Mouse (Mus musculus): ENCODE data around the gene Tmem213. TPM values are rescaled to one million over a fixed set of nuclear protein-coding genes. Genes with fewer than 3 reads are reported as not detected.

Gene Tmem213
- polyA plus RNA-seq, 1 experiment from 2014 or later = 1.0 TPM

- Histone ChIP-seq H3K9ac (ENCODE audit: low read length) (no peak overlapping the region), H3K9me3 (replicated peaks; ENCODE audit: control insufficient read depth, low read length) (no peaks in the 10 kb centered on the region), H3K27me3 (ENCODE audit: control insufficient read depth, insufficient read depth, low read length) (no peaks in the 10 kb centered on the region), H3K27ac (ENCODE audit: low read length) (no peak overlapping the region), H3K4me3 (ENCODE audit: low read length) (no peak overlapping the region), H3K4me1 (ENCODE audit: control insufficient read depth, insufficient read depth, low read length) (peaks cover 11% of the 10 kb centered on the region), H3K36me3 (ENCODE audit: control insufficient read depth, insufficient read depth) (no peaks in the 10 kb centered on the region), H3K4me2 (ENCODE audit: low read depth, low read length) (no peak overlapping the region)
- 66% methylated on average over 18 of the region's 18 CpGs for WGBS
- ATAC-seq (replicated peaks; ENCODE audit: extremely low read depth, insufficient read depth, low FRiP score) = no peak
Measured at GRCm38 (mm10) chr6:38123471-38124206, 14.6 kb downstream of the Tmem213 start.

- Histone ChIP-seq H3K4me1 (ENCODE audit: control insufficient read depth, insufficient read depth, low read length) (peaks cover 11% of the 10 kb centered on the region), H3K9me3 (replicated peaks; ENCODE audit: control insufficient read depth, low read length) (no peaks in the 10 kb centered on the region), H3K4me3 (ENCODE audit: low read length) (no peak within 1 kb of the TSS), H3K9ac (ENCODE audit: low read length) (no peak within 1 kb of the TSS), H3K27ac (ENCODE audit: low read length) (no peak within 1 kb of the TSS), H3K4me2 (ENCODE audit: low read depth, low read length) (no peak within 1 kb of the TSS), H3K36me3 (ENCODE audit: control insufficient read depth, insufficient read depth) (no peaks in the 10 kb centered on the region), H3K27me3 (ENCODE audit: control insufficient read depth, insufficient read depth, low read length) (no peaks in the 10 kb centered on the region)
- 83% methylated on average over 7 of the region's 7 CpGs for WGBS
- no peak for ATAC-seq (replicated peaks; ENCODE audit: extremely low read depth, insufficient read depth, low FRiP score)
Measured at GRCm38 (mm10) chr6:38124207-38124835, 15.3 kb downstream of the Tmem213 start, which contains the start of gene Atp6v0a4. Gene Atp6v0a4, minus strand, starts transcription at chr6:38124586.

DNA sequence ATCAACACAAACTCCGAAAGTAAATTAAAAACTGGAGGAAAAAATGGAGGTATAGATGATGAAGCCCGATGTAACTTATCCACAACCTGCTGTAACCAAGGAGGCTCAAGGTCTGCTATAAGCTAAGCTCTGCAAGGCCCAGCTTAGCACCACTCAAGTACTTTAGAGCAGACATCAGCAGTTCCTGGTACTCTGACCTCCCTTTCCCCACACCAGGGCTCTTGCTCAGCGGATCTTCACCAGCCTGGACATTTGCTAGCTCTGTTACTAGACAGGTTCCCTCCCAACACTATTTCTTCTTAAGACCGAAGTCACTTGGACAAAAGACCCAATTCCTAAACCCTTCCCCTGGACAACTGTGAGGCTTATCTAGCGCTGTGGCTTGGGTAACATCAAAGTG is 15.8 kb downstream of the Tmem213 start:
- H3K4me3 ChIP-seq (ENCODE audit: low read length) = no peak overlapping the region
- H3K27ac ChIP-seq (ENCODE audit: low read length) = no peak overlapping the region
- H3K4me1 ChIP-seq (ENCODE audit: control insufficient read depth, insufficient read depth, low read length) = peaks cover 11% of the 10 kb centered on the region
- 91% methylated on average over 5 of the region's 5 CpGs for WGBS
- peaks cover 1% of the 10 kb centered on the region for H3K9me3 ChIP-seq (replicated peaks; ENCODE audit: control insufficient read depth, low read length)
- ATAC-seq (replicated peaks; ENCODE audit: extremely low read depth, insufficient read depth, low FRiP score) = no peak
- 0 out of 2 replicates have a peak, but pooled peaks cover 1% of the 10 kb centered on the region for H3K36me3 ChIP-seq (ENCODE audit: control insufficient read depth, insufficient read depth)
- H3K9ac ChIP-seq (ENCODE audit: low read length) = no peak overlapping the region
- no peaks in the 10 kb centered on the region for H3K27me3 ChIP-seq (ENCODE audit: control insufficient read depth, insufficient read depth, low read length)
- H3K4me2 ChIP-seq (ENCODE audit: low read depth, low read length) = no peak overlapping the region

GRCm38 (mm10) chr6:38125462-38125861 is 16.4 kb downstream of the Tmem213 start:
- 91% methylated on average over 3 of the region's 3 CpGs for WGBS
- peaks cover 3% of the 10 kb centered on the region for H3K9me3 ChIP-seq (replicated peaks; ENCODE audit: control insufficient read depth, low read length)
- H3K4me2 ChIP-seq (ENCODE audit: low read depth, low read length) = no peak overlapping the region
- no peak overlapping the region for H3K27ac ChIP-seq (ENCODE audit: low read length)
- no peaks in the 10 kb centered on the region for H3K27me3 ChIP-seq (ENCODE audit: control insufficient read depth, insufficient read depth, low read length)
- H3K36me3 ChIP-seq (ENCODE audit: control insufficient read depth, insufficient read depth) = 0 out of 2 replicates have a peak, but pooled peaks cover 3% of the 10 kb centered on the region
- H3K4me3 ChIP-seq (ENCODE audit: low read length) = no peak overlapping the region
- no peak overlapping the region for H3K9ac ChIP-seq (ENCODE audit: low read length)
- H3K4me1 ChIP-seq (ENCODE audit: control insufficient read depth, insufficient read depth, low read length) = peaks cover 11% of the 10 kb centered on the region
- ATAC-seq (replicated peaks; ENCODE audit: extremely low read depth, insufficient read depth, low FRiP score) = no peak

DNA sequence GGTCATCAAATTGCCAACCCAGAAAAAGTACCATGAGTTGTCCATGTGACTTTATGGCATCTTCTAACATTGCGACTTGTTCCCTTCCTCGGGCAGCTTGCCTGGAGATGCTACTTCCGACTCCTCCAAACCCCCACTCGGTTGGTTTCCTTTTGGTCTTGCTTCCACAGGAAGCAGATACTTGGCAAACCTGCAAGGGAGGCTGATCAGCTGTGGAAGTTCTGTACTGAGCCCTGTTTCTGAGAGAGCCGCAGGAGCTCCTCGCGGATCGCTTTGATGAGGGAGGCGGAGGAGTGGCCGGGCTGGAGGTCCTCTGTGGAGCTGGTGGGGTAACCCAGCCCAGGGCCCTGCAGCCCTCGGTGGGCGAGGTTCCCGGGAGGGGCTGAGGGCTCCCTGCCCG is 19.1 kb downstream of the Tmem213 start:
- 72% methylated on average over 14 of the region's 14 CpGs for WGBS
- 0 out of 2 replicates have a peak, but pooled peaks cover 3% of the 10 kb centered on the region for H3K36me3 ChIP-seq (ENCODE audit: control insufficient read depth, insufficient read depth)
- no peak overlapping the region for H3K4me3 ChIP-seq (ENCODE audit: low read length)
- H3K27ac ChIP-seq (ENCODE audit: low read length) = no peak overlapping the region
- H3K4me2 ChIP-seq (ENCODE audit: low read depth, low read length) = no peak overlapping the region
- peaks cover 3% of the 10 kb centered on the region for H3K9me3 ChIP-seq (replicated peaks; ENCODE audit: control insufficient read depth, low read length)
- H3K9ac ChIP-seq (ENCODE audit: low read length) = no peak overlapping the region
- H3K4me1 ChIP-seq (ENCODE audit: control insufficient read depth, insufficient read depth, low read length) = peaks cover 12% of the 10 kb centered on the region
- no peaks in the 10 kb centered on the region for H3K27me3 ChIP-seq (ENCODE audit: control insufficient read depth, insufficient read depth, low read length)
- ATAC-seq (replicated peaks; ENCODE audit: extremely low read depth, insufficient read depth, low FRiP score) = no peak

- no peaks in the 10 kb centered on the region for H3K27me3 ChIP-seq (ENCODE audit: control insufficient read depth, insufficient read depth, low read length)
- no peak overlapping the region for H3K4me2 ChIP-seq (ENCODE audit: low read depth, low read length)
- peaks cover 4% of the 10 kb centered on the region; the same call in 1 of the 2 replicates for H3K4me1 ChIP-seq (ENCODE audit: control insufficient read depth, insufficient read depth, low read length)
- 0 out of 2 replicates have a peak, but pooled peaks cover 3% of the 10 kb centered on the region for H3K36me3 ChIP-seq (ENCODE audit: control insufficient read depth, insufficient read depth)
- no peak overlapping the region for H3K4me3 ChIP-seq (ENCODE audit: low read length)
- peaks cover 3% of the 10 kb centered on the region for H3K9me3 ChIP-seq (replicated peaks; ENCODE audit: control insufficient read depth, low read length)
- no peak overlapping the region for H3K9ac ChIP-seq (ENCODE audit: low read length)
- no peak for ATAC-seq (replicated peaks; ENCODE audit: extremely low read depth, insufficient read depth, low FRiP score)
- WGBS = 97% methylated on average over 5 of the region's 5 CpGs
- H3K27ac ChIP-seq (ENCODE audit: low read length) = no peak overlapping the region
Measured at GRCm38 (mm10) chr6:38129883-38130282, 20.8 kb downstream of the Tmem213 start.

GRCm38 (mm10) chr6:38131801-38132231 is 22.8 kb downstream of the Tmem213 start:
- Histone ChIP-seq H3K4me3 (ENCODE audit: low read length) (no peak overlapping the region), H3K4me1 (ENCODE audit: control insufficient read depth, insufficient read depth, low read length) (peaks cover 4% of the 10 kb centered on the region; the same call in 1 of the 2 replicates), H3K27me3 (ENCODE audit: control insufficient read depth, insufficient read depth, low read length) (no peaks in the 10 kb centered on the region), H3K9me3 (replicated peaks; ENCODE audit: control insufficient read depth, low read length) (peaks cover 3% of the 10 kb centered on the region), H3K4me2 (ENCODE audit: low read depth, low read length) (no peak overlapping the region), H3K9ac (ENCODE audit: low read length) (no peak overlapping the region), H3K27ac (ENCODE audit: low read length) (peak overlapping the region; percentile 66), H3K36me3 (ENCODE audit: control insufficient read depth, insufficient read depth) (peaks cover 6% of the 10 kb centered on the region; the same call in 1 of the 2 replicates)
- 49% methylated on average over 4 of the region's 4 CpGs for WGBS
- ATAC-seq (replicated peaks; ENCODE audit: extremely low read depth, insufficient read depth, low FRiP score) = peak; percentile 69

- Histone ChIP-seq H3K27ac (ENCODE audit: low read length) (no peak overlapping the region), H3K4me3 (ENCODE audit: low read length) (no peak overlapping the region), H3K9me3 (replicated peaks; ENCODE audit: control insufficient read depth, low read length) (peaks cover under 1% of the 10 kb centered on the region), H3K36me3 (ENCODE audit: control insufficient read depth, insufficient read depth) (peaks cover 4% of the 10 kb centered on the region; the same call in 1 of the 2 replicates), H3K4me1 (ENCODE audit: control insufficient read depth, insufficient read depth, low read length) (peaks cover 4% of the 10 kb centered on the region; the same call in 1 of the 2 replicates), H3K27me3 (ENCODE audit: control insufficient read depth, insufficient read depth, low read length) (no peaks in the 10 kb centered on the region), H3K4me2 (ENCODE audit: low read depth, low read length) (no peak overlapping the region), H3K9ac (ENCODE audit: low read length) (no peak overlapping the region)
- 72% methylated on average over 8 of the region's 8 CpGs for WGBS
- no peak for ATAC-seq (replicated peaks; ENCODE audit: extremely low read depth, insufficient read depth, low FRiP score)
Measured at GRCm38 (mm10) chr6:38134806-38135559, 25.9 kb downstream of the Tmem213 start.

All from heart, embryonic 16.5 days (tissue).